Mouse (Mus musculus) liver, adult 2 months (tissue): ENCODE measurements at regions not wholly inside any gene's neighbourhood (a gene's known extent, or its start where the extent isn't known, plus 50 kb on each side); places are given as distances from the start of the nearest gene placed in this dataset.
"Not testable (repeated sequence)": the region's sequence is repeated elsewhere in the genome, so short reads cannot be mapped to it uniquely, and the experiment has no call there.

Source experiments
- DNase-seq: peaks from one replicate; pipeline ENCODE4 v3.0.0-alpha.2; 2011; ENCODE audit warnings: low read depth, low spot score; ENCODE audit errors: extremely low read depth
- H3K27ac ChIP-seq: fragments of 200-500 bp; replicated peaks from 2 replicates; pipeline ENCODE4 v1.5.1; 2012; ENCODE audit warnings: low read depth, mild to moderate bottlenecking, control low read depth, inconsistent platforms, low read length; ENCODE audit not compliant: insufficient read depth
- H3K27me3 ChIP-seq: fragments of 200-500 bp; 2 replicates; pipeline ENCODE4 v1.6.1; 2012; ENCODE audit warnings: mild to moderate bottlenecking, moderate library complexity, low read length, inconsistent platforms; ENCODE audit not compliant: control insufficient read depth, insufficient read depth
- H3K36me3 ChIP-seq: fragments of 200-500 bp; 2 replicates; pipeline ENCODE4 v1.6.1; 2012; ENCODE audit warnings: low read length, inconsistent platforms; ENCODE audit not compliant: control insufficient read depth, insufficient read depth
- H3K4me1 ChIP-seq: fragments of 200-500 bp; 2 replicates; pipeline ENCODE4 v1.6.1; 2011; ENCODE audit warnings: low read length; ENCODE audit not compliant: control insufficient read depth, insufficient read depth
- H3K4me3 ChIP-seq: fragments of 200-500 bp; 2 replicates; pipeline ENCODE4 v1.5.1; 2011; ENCODE audit warnings: low read depth, mild to moderate bottlenecking, control low read depth, low read length, moderate library complexity; ENCODE audit not compliant: insufficient read depth
- H3K79me2 ChIP-seq: fragments of 200-500 bp; 2 replicates; pipeline ENCODE4 v1.6.1; 2012; ENCODE audit warnings: inconsistent platforms, mild to moderate bottlenecking, low read length, moderate library complexity; ENCODE audit not compliant: control insufficient read depth, insufficient read depth
- H3K9ac ChIP-seq: fragments of 200-500 bp; 2 replicates; pipeline ENCODE4 v1.6.1; 2012; ENCODE audit warnings: low read depth, mild to moderate bottlenecking, control low read depth, inconsistent platforms, low read length
- CTCF ChIP-seq: fragments of 200-500 bp; IDR thresholded peaks from 2 replicates; pipeline ENCODE4 v1.5.1; 2011; ENCODE audit warnings: low read depth, low read length, control low read depth
- POLR2A ChIP-seq: fragments of 200-500 bp; IDR thresholded peaks from 2 replicates; pipeline ENCODE4 v1.6.1; 2011; ENCODE audit warnings: low read length, control low read depth; ENCODE audit not compliant: insufficient read depth; ENCODE audit errors: extremely low read depth
- WGBS: fragments of 180-500 bp; shearing (Covaris S2); methylation state at CpG from one replicate; pipeline ENCODE4 v1.1.7; 2018; 5-methylcytosine and 5-hydroxymethylcytosine counted together

DNA sequence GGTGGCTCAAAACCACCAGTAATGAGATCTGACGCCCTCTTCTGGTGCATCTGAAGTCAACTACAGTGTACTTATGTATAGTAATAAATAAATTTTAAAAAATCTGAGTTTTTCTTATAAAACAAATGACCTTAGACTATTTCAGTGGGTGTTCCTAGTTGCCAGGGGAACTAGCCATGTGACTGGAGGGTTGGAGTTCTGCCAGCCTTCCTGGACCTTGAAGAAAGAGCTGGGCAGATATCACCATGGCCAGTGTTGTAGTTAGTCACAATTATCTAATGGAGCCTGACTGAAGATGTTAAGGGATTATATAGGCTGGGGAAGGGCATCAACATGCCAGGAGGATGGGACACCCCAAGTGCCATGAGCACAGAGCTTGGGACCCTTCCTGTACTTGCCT, 217.2 kb downstream of the Tpra1 start:
- 64% methylated on average over 1 of the region's 1 CpGs for WGBS
- DNase-seq = no peak
- Histone ChIP-seq H3K36me3 (no peaks in the 10 kb centered on the region), H3K4me3 (no peak overlapping the region), H3K4me1 (no peaks in the 10 kb centered on the region), H3K27me3 (no peaks in the 10 kb centered on the region), H3K9ac (no peak overlapping the region), H3K79me2 (no peaks in the 10 kb centered on the region), H3K27ac (no peak overlapping the region)
- no peak for TF ChIP-seq CTCF
- TF ChIP-seq POLR2A = no peak

DNA sequence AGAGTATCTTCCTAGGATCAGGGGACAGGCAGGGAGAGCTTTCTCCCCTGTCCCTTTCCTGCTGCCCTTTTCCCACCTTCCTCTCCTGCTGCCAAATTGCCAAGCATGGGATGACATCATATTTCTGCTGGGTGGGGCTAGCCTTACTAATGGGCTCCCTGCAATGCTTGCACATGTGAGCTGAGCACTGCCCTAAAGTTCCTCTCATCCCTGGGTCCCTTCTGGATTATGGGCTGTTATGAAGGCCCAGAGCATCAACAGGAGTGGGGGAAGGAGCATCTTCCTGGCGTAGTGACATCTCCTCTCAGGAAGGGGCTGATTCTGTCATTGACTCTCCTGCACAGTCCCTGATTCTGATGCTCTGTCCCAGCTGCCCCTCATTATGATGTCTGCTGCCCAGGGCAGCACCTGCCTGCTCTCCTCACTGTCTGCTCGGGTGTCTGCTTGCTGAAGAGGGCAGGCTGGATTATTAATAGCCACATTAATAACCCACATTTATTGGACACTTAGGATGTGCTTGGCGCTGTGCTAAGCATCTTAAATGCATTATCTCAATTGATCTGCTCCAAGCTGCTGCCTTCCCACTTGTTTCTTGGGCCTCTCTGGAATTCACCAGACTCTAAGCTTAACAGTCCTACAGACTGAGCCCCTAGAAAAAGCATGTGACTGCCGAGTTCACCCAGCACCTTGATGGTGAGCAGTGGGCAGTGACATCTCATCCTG, 219.1 kb downstream of the Tpra1 start:
- Histone ChIP-seq H3K27ac (no peak overlapping the region), H3K27me3 (no peaks in the 10 kb centered on the region), H3K9ac (no peak overlapping the region), H3K4me1 (no peaks in the 10 kb centered on the region), H3K79me2 (no peaks in the 10 kb centered on the region), H3K4me3 (no peak overlapping the region), H3K36me3 (no peaks in the 10 kb centered on the region)
- 77% methylated on average over 4 of the region's 4 CpGs for WGBS
- TF ChIP-seq CTCF (no peak), POLR2A (no peak)
- DNase-seq = no peak

DNA sequence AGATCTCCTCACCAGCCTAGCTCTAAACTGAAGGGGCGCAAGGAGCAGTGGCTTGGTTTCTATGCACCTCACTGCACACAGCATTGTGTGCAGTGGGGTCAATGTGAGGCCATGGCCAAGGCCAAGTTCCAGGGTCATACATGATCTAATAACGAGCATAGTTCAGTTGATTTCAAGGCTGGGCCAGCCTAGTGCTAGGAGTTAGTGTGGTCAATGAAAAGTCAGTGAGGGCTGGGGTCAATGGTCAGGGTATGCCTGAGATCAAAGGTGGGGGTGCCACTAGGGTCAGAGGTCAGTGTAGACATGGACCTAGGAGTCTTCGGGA, 219.7 kb downstream of the Tpra1 start:
- Histone ChIP-seq H3K9ac (no peak overlapping the region), H3K4me1 (no peaks in the 10 kb centered on the region), H3K27ac (no peak overlapping the region), H3K36me3 (no peaks in the 10 kb centered on the region), H3K4me3 (no peak overlapping the region), H3K27me3 (no peaks in the 10 kb centered on the region), H3K79me2 (no peaks in the 10 kb centered on the region)
- no peak for DNase-seq
- 44% methylated on average over 3 of the region's 3 CpGs for WGBS
- no peak for TF ChIP-seq CTCF
- no peak for TF ChIP-seq POLR2A

DNA sequence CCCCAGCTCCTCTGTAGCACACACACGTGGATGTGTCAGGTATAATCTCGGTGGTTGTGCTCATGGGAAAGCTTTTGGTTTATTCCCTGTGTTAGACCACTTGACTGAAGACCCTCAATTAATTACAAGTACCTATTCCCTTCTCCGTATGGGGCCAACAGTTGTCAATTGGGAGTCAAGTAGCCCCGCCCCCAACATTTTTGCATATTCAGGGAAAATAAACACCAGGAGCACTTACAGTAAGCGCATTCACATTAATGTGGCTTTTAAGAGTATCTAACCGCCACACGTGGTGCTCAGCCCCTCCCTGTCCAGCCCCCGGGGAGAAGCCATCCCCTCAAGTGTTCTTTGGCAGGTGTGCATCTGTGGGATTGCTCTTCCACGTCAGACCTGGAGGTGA, 223.9 kb downstream of the Tpra1 start:
- no peak overlapping the region for H3K4me3 ChIP-seq
- no peaks in the 10 kb centered on the region for H3K79me2 ChIP-seq
- 53% methylated on average over 9 of the region's 9 CpGs for WGBS
- H3K27me3 ChIP-seq = no peaks in the 10 kb centered on the region
- H3K9ac ChIP-seq = no peak overlapping the region
- H3K4me1 ChIP-seq = no peaks in the 10 kb centered on the region
- no peak for TF ChIP-seq POLR2A
- TF ChIP-seq CTCF = no peak
- no peaks in the 10 kb centered on the region for H3K36me3 ChIP-seq
- no peak for DNase-seq
- no peak overlapping the region for H3K27ac ChIP-seq

DNA sequence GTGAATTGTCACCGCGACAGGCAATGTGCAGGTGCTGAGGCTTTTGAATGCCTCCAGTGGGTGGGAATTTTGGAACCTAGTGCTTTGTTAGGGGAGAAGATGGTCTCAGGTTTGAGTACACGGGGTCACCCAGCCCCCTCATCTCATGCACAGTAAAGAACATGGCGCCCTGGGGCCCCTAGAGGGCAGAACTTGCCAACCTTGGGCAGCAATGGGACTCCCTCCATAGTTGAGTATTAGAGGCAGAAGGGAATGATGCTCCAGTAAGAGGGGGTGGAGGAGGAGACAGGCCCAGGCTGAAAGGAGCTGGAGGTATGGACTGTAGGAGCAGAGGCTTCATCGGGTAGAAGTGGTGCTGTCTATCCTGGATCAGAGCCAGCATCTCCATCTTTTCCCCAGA, 226.1 kb downstream of the Tpra1 start:
- not testable (repeated sequence) for H3K27me3 ChIP-seq, H3K36me3 ChIP-seq, DNase-seq, H3K4me1 ChIP-seq, H3K9ac ChIP-seq, H3K27ac ChIP-seq, H3K79me2 ChIP-seq, H3K4me3 ChIP-seq
- 54% methylated on average over 5 of the region's 5 CpGs for WGBS
- peak; percentile 38 for TF ChIP-seq CTCF

DNA sequence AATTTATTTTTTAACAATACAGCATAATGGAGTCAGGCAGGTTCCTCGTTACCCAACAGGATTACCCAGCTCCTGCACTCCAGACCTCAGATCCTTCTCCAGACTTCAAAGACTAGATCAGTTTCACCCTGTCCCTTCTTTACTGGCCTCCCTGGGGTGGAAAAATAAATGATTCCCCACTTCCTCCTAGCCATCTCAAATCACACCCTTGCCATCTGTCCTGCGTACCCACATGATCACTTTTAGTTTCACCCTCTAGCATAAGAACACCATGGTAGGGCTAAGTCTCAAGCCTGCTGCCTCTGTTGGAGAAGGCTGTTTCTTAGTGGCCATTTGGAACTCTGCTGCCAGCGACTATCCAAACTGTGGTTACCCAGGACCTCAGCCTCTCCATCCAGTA, 222.0 kb downstream of the Plxna1 start:
- Histone ChIP-seq H3K36me3 (no peaks in the 10 kb centered on the region), H3K79me2 (no peaks in the 10 kb centered on the region), H3K27me3 (no peaks in the 10 kb centered on the region), H3K4me1 (no peaks in the 10 kb centered on the region), H3K9ac (no peak overlapping the region), H3K4me3 (no peak overlapping the region), H3K27ac (no peak overlapping the region)
- TF ChIP-seq CTCF (no peak), POLR2A (no peak)
- WGBS = 89% methylated on average over 3 of the region's 3 CpGs
- no peak for DNase-seq
